Mouse (Mus musculus): ENCODE results near the gene Nbas. TPM values are rescaled to one million over a fixed set of nuclear protein-coding genes. Genes with fewer than 3 reads are reported as not detected.

Gene Nbas
- polyA plus RNA-seq, 1 experiment = 10.5 TPM

- H3K36me3 ChIP-seq (ENCODE audit: control insufficient read depth, insufficient read depth) = peaks cover 27% of the 10 kb centered on the region
- no peak overlapping the region for H3ac ChIP-seq (ENCODE audit: control insufficient read depth, insufficient read length, low read depth)
- no peaks in the 10 kb centered on the region for H3K79me3 ChIP-seq (ENCODE audit: low read depth)
- H3K27me3 ChIP-seq (ENCODE audit: control insufficient read depth, insufficient read depth, insufficient read length) = no peaks in the 10 kb centered on the region
- no peaks in the 10 kb centered on the region for H3K79me2 ChIP-seq (ENCODE audit: control insufficient read depth, insufficient read depth)
- H3K4me3 ChIP-seq (ENCODE audit: insufficient read depth, poor library complexity, severe bottlenecking) = no peak overlapping the region
- TF ChIP-seq CTCF (IDR thresholded peaks at IDR 0.05; ENCODE audit: control insufficient read depth, insufficient read depth, insufficient read length) (no peak), MAX (IDR thresholded peaks at IDR 0.05) (no peak), MYOD1 (IDR thresholded peaks at IDR 0.05; ENCODE audit: control insufficient read depth, insufficient read length, low read depth) (no peak), MYOG (IDR thresholded peaks at IDR 0.05; ENCODE audit: control insufficient read depth, extremely low read depth, insufficient read length) (no peak), CEBPB (IDR thresholded peaks at IDR 0.05; ENCODE audit: low read depth) (no peak), FOSL1 (IDR thresholded peaks at IDR 0.05; ENCODE audit: insufficient read depth, low read length, poor library complexity, severe bottlenecking) (no peak), USF1 (IDR thresholded peaks at IDR 0.05; ENCODE audit: low read depth) (no peak)
These were observed 45.0 kb downstream of the Nbas start for GRCm38 (mm10) chr12:13313966-13314365.

GRCm38 (mm10) chr12:13314384-13314783, 45.5 kb downstream of the Nbas start:
- no peaks in the 10 kb centered on the region for H3K27me3 ChIP-seq (ENCODE audit: control insufficient read depth, insufficient read depth, insufficient read length)
- H3ac ChIP-seq (ENCODE audit: control insufficient read depth, insufficient read length, low read depth) = no peak overlapping the region
- peaks cover 27% of the 10 kb centered on the region for H3K36me3 ChIP-seq (ENCODE audit: control insufficient read depth, insufficient read depth)
- no peak for TF ChIP-seq FOSL1 (IDR thresholded peaks at IDR 0.05; ENCODE audit: insufficient read depth, low read length, poor library complexity, severe bottlenecking)
- TF ChIP-seq MYOD1 (IDR thresholded peaks at IDR 0.05; ENCODE audit: control insufficient read depth, insufficient read length, low read depth) = no peak
- no peak for TF ChIP-seq MAX (IDR thresholded peaks at IDR 0.05)
- TF ChIP-seq CEBPB (IDR thresholded peaks at IDR 0.05; ENCODE audit: low read depth) = no peak
- TF ChIP-seq MYOG (IDR thresholded peaks at IDR 0.05; ENCODE audit: control insufficient read depth, extremely low read depth, insufficient read length) = no peak
- H3K4me3 ChIP-seq (ENCODE audit: insufficient read depth, poor library complexity, severe bottlenecking) = no peak overlapping the region
- H3K79me3 ChIP-seq (ENCODE audit: low read depth) = no peaks in the 10 kb centered on the region
- H3K79me2 ChIP-seq (ENCODE audit: control insufficient read depth, insufficient read depth) = no peaks in the 10 kb centered on the region

DNA sequence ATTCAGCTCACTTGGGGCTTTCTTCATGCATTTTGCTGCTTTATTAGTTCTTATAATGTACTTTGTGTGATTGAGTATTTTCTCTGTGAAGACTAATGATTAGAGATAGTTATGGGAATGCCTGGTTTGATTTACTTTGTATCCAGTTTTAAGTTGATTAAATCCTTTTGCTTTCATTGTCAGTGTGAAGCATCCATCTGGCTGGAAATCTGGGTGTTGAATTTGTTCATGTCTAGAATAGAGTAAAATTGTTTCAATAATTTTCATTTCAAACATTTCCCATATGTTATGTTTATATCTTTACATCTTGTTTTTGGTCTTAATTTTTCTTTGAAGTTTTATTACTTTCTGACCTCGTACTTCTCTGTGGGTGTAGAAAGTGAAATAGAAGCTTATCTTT, 46.1 kb downstream of the Nbas start:
- Histone ChIP-seq H3K4me3 (ENCODE audit: insufficient read depth, poor library complexity, severe bottlenecking) (no peak overlapping the region), H3ac (ENCODE audit: control insufficient read depth, insufficient read length, low read depth) (no peak overlapping the region), H3K79me3 (ENCODE audit: low read depth) (no peaks in the 10 kb centered on the region), H3K79me2 (ENCODE audit: control insufficient read depth, insufficient read depth) (no peaks in the 10 kb centered on the region), H3K36me3 (ENCODE audit: control insufficient read depth, insufficient read depth) (peaks cover 24% of the 10 kb centered on the region), H3K27me3 (ENCODE audit: control insufficient read depth, insufficient read depth, insufficient read length) (no peaks in the 10 kb centered on the region)
- TF ChIP-seq MAX (IDR thresholded peaks at IDR 0.05) = no peak
- no peak for TF ChIP-seq CEBPB (IDR thresholded peaks at IDR 0.05; ENCODE audit: low read depth)
- TF ChIP-seq FOSL1 (IDR thresholded peaks at IDR 0.05; ENCODE audit: insufficient read depth, low read length, poor library complexity, severe bottlenecking) = no peak
- no peak for TF ChIP-seq MYOG (IDR thresholded peaks at IDR 0.05; ENCODE audit: control insufficient read depth, extremely low read depth, insufficient read length)
- no peak for TF ChIP-seq USF1 (IDR thresholded peaks at IDR 0.05; ENCODE audit: low read depth)
- TF ChIP-seq MYOD1 (IDR thresholded peaks at IDR 0.05; ENCODE audit: control insufficient read depth, insufficient read length, low read depth) = no peak
- no peak for TF ChIP-seq CTCF (IDR thresholded peaks at IDR 0.05; ENCODE audit: control insufficient read depth, insufficient read depth, insufficient read length)

- Histone ChIP-seq H3K36me3 (ENCODE audit: control insufficient read depth, insufficient read depth) (peaks cover 14% of the 10 kb centered on the region), H3ac (ENCODE audit: control insufficient read depth, insufficient read length, low read depth) (no peak overlapping the region), H3K27me3 (ENCODE audit: control insufficient read depth, insufficient read depth, insufficient read length) (no peaks in the 10 kb centered on the region), H3K4me3 (ENCODE audit: insufficient read depth, poor library complexity, severe bottlenecking) (no peak overlapping the region), H3K79me2 (ENCODE audit: control insufficient read depth, insufficient read depth) (no peaks in the 10 kb centered on the region), H3K79me3 (ENCODE audit: low read depth) (no peaks in the 10 kb centered on the region)
- no peak for TF ChIP-seq USF1 (IDR thresholded peaks at IDR 0.05; ENCODE audit: low read depth)
- no peak for TF ChIP-seq MYOD1 (IDR thresholded peaks at IDR 0.05; ENCODE audit: control insufficient read depth, insufficient read length, low read depth)
- TF ChIP-seq CEBPB (IDR thresholded peaks at IDR 0.05; ENCODE audit: low read depth) = no peak
- TF ChIP-seq CTCF (IDR thresholded peaks at IDR 0.05; ENCODE audit: control insufficient read depth, insufficient read depth, insufficient read length) = no peak
- TF ChIP-seq MAX (IDR thresholded peaks at IDR 0.05) = no peak
- TF ChIP-seq MYOG (IDR thresholded peaks at IDR 0.05; ENCODE audit: control insufficient read depth, extremely low read depth, insufficient read length) = no peak
- TF ChIP-seq FOSL1 (IDR thresholded peaks at IDR 0.05; ENCODE audit: insufficient read depth, low read length, poor library complexity, severe bottlenecking) = no peak
These were observed 73.6 kb downstream of the Nbas start for GRCm38 (mm10) chr12:13342535-13342934.

DNA sequence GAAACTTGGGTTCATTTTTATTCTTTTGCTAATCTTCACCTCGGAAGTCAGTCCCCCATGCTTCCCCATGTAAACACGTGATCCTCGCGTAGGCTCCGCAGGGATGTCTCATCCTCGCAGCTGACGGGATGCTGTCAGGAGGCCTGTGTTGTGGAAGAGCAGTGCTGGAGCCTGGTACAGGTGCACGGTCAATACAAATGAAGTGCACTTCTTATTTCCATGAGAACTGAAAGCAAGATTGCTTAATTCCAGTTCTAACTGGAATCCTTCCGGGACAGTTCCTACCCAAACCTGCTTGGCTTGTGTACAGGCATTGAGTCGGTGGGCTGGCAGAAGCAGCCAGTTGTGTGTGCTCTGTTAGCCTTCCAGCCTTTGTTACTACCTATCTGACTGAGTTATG, 87.3 kb downstream of the Nbas start:
- Histone ChIP-seq H3K79me2 (ENCODE audit: control insufficient read depth, insufficient read depth) (no peaks in the 10 kb centered on the region), H3K27me3 (ENCODE audit: control insufficient read depth, insufficient read depth, insufficient read length) (no peaks in the 10 kb centered on the region), H3ac (ENCODE audit: control insufficient read depth, insufficient read length, low read depth) (no peak overlapping the region), H3K4me3 (ENCODE audit: insufficient read depth, poor library complexity, severe bottlenecking) (no peak overlapping the region), H3K36me3 (ENCODE audit: control insufficient read depth, insufficient read depth) (peaks cover 22% of the 10 kb centered on the region), H3K79me3 (ENCODE audit: low read depth) (no peaks in the 10 kb centered on the region)
- TF ChIP-seq CTCF (IDR thresholded peaks at IDR 0.05; ENCODE audit: control insufficient read depth, insufficient read depth, insufficient read length) (no peak), MYOG (IDR thresholded peaks at IDR 0.05; ENCODE audit: control insufficient read depth, extremely low read depth, insufficient read length) (no peak), USF1 (IDR thresholded peaks at IDR 0.05; ENCODE audit: low read depth) (no peak), CEBPB (IDR thresholded peaks at IDR 0.05; ENCODE audit: low read depth) (no peak), FOSL1 (IDR thresholded peaks at IDR 0.05; ENCODE audit: insufficient read depth, low read length, poor library complexity, severe bottlenecking) (no peak), MYOD1 (IDR thresholded peaks at IDR 0.05; ENCODE audit: control insufficient read depth, insufficient read length, low read depth) (no peak), MAX (IDR thresholded peaks at IDR 0.05) (no peak)

- TF ChIP-seq CTCF (IDR thresholded peaks at IDR 0.05; ENCODE audit: control insufficient read depth, insufficient read depth, insufficient read length) = no peak
- no peak for TF ChIP-seq MYOD1 (IDR thresholded peaks at IDR 0.05; ENCODE audit: control insufficient read depth, insufficient read length, low read depth)
- no peak for TF ChIP-seq MYOG (IDR thresholded peaks at IDR 0.05; ENCODE audit: control insufficient read depth, extremely low read depth, insufficient read length)
- no peak for TF ChIP-seq FOSL1 (IDR thresholded peaks at IDR 0.05; ENCODE audit: insufficient read depth, low read length, poor library complexity, severe bottlenecking)
- TF ChIP-seq USF1 (IDR thresholded peaks at IDR 0.05; ENCODE audit: low read depth) = no peak
- no peak for TF ChIP-seq CEBPB (IDR thresholded peaks at IDR 0.05; ENCODE audit: low read depth)
These were observed 87.8 kb downstream of the Nbas start for GRCm38 (mm10) chr12:13356769-13357168.

More at GRCm38 (mm10) chr12:13356769-13357168, 87.8 kb downstream of the Nbas start:
- Histone ChIP-seq H3K27me3 (ENCODE audit: control insufficient read depth, insufficient read depth, insufficient read length) (no peaks in the 10 kb centered on the region), H3K79me2 (ENCODE audit: control insufficient read depth, insufficient read depth) (no peaks in the 10 kb centered on the region), H3K4me3 (ENCODE audit: insufficient read depth, poor library complexity, severe bottlenecking) (no peak overlapping the region), H3K79me3 (ENCODE audit: low read depth) (no peaks in the 10 kb centered on the region), H3K36me3 (ENCODE audit: control insufficient read depth, insufficient read depth) (peaks cover 22% of the 10 kb centered on the region), H3ac (ENCODE audit: control insufficient read depth, insufficient read length, low read depth) (no peak overlapping the region)

Data from C2C12 (cell line).